Mouse (Mus musculus) monocyte, adult 2 months (primary cell): ENCODE data around the gene Ccdc58.
"Not testable (repeated sequence)": the region's sequence is repeated elsewhere in the genome, so short reads cannot be mapped to it uniquely, and the experiment has no call there.

Experiments used
- DNase-seq, 2 experiments: peaks; one replicate each; pipeline ENCODE4 v3.0.0; 2022; ENCODE audit warnings: low spot score in 2 of 2, low read depth in 1 of 2

Ccdc58 gene

GRCm38 (mm10) chr16:36074772-36075171, 3.3 kb downstream of the Ccdc58 start:
- DNase-seq: no peak

GRCm38 (mm10) chr16:36079916-36080315, 8.4 kb downstream of the Ccdc58 start:
- no peak for DNase-seq

- DNase-seq: no peak
Measured at GRCm38 (mm10) chr16:36087846-36088245, 16.4 kb downstream of the Ccdc58 start.

GRCm38 (mm10) chr16:36089065-36089464, 17.6 kb downstream of the Ccdc58 start:
- no peak for DNase-seq

- no peak for DNase-seq
Measured at GRCm38 (mm10) chr16:36089850-36090616, 18.5 kb downstream of the Ccdc58 start.

GRCm38 (mm10) chr16:36090785-36091509, 19.5 kb downstream of the Ccdc58 start:
- no peak for DNase-seq

GRCm38 (mm10) chr16:36094079-36094478, 22.6 kb downstream of the Ccdc58 start:
- no peak for DNase-seq

GRCm38 (mm10) chr16:36097813-36098499, 26.5 kb downstream of the Ccdc58 start:
- DNase-seq: not testable (repeated sequence)

- DNase-seq: no peak
Measured at GRCm38 (mm10) chr16:36101526-36101925, 30.0 kb downstream of the Ccdc58 start.

- no peak for DNase-seq
Measured at GRCm38 (mm10) chr16:36102211-36102610, 30.7 kb downstream of the Ccdc58 start.

- DNase-seq: not testable (repeated sequence)
Measured at GRCm38 (mm10) chr16:36111486-36111885, 40.0 kb downstream of the Ccdc58 start.

GRCm38 (mm10) chr16:36115751-36116150, 44.3 kb downstream of the Ccdc58 start:
- not testable (repeated sequence) for DNase-seq

- no peak for DNase-seq
Measured at GRCm38 (mm10) chr16:36128092-36128491, 56.6 kb downstream of the Ccdc58 start.

GRCm38 (mm10) chr16:36131141-36131540, 59.7 kb downstream of the Ccdc58 start, which contains the start of gene Csta1:
Gene Csta1, minus strand, starts transcription at chr16:36131241.
- no peak for DNase-seq

- no peak for DNase-seq
Measured at GRCm38 (mm10) chr16:36138201-36138600, 66.7 kb downstream of the Ccdc58 start.
